Mouse (Mus musculus): ENCODE measurements at regions not wholly inside any gene's neighbourhood (a gene's known extent, or its start where the extent isn't known, plus 50 kb on each side); places are given as distances from the start of the nearest gene placed in this dataset.

DNA sequence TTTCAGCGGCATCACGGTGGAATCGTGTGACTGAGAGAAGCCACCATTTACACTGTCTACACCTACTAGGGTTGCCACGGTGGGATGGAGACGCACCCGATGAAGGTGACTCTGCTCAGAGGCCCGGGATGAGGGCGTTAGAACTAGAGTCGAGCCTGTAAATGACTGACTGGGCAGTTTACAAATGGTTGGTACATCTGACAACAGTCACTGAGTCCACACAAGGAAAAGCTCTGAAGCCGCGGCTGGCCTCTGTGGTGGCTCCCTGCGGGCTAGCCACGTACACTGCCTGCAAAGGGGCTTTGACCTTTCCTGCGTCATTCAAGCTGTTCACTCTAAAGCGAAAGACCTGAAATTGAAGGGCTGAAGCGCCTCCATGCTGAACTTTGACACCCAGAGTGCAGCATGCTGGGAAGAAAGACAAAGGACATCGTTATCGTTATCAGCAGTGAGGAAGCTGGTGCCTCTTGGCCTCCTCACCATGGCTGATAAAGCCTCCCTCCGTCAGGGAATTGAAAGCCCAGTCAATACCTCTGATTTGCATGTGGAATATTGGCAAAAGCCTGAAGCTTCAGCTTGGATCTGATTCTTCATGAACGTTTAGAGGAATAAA is 462.1 kb upstream of the Arglu1 start:
- H3K79me2 ChIP-seq (replicated peaks; ENCODE audit: control insufficient read depth, extremely low read depth, insufficient read depth, poor library complexity, severe bottlenecking) = no peaks in the 10 kb centered on the region

DNA sequence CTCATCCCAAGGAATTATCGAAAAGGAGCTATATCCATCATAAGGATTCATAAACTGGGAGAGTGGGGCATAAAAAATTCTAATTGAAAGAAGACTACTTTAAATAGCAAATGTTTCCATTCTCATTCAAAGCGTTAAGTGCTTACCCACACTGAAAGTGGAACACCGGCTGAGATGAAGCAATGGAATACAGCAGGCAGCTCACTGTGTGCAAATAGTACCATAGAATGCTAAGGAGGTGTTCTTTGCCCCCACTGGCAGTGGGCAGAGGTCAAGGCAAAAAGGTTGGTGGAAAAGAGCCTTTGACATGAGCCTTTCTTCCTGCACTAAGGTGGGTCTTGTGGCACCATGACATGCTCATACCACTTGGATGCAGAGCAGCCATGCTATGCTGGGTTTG is 454.0 kb upstream of the Arglu1 start:
- in situ Hi-C loops (cut with MboI; ENCODE audit: low pct_ligation_motif_present, low pct_unique_long_range_greater_than_20kb, low sequenced_read_pairs) = no loop called here
- Histone ChIP-seq H3K9me3 (replicated peaks; ENCODE audit: low read length) (peaks cover 79% of the 10 kb centered on the region), H3K9ac (ENCODE audit: insufficient read depth, low read depth) (no peak overlapping the region), H3K27ac (ENCODE audit: insufficient read depth, low read depth) (no peak overlapping the region), H3K4me2 (ENCODE audit: insufficient read depth, low read depth, poor library complexity, severe bottlenecking) (no peak overlapping the region), H3K79me2 (replicated peaks; ENCODE audit: control insufficient read depth, extremely low read depth, insufficient read depth, poor library complexity, severe bottlenecking) (no peaks in the 10 kb centered on the region), H3K36me3 (replicated peaks in 1 of 2; ENCODE audit: control insufficient read depth in 1 of 2, insufficient read depth in 1 of 2, low read length in 1 of 2) (no peaks in the 10 kb centered on the region), H3K4me1 (ENCODE audit: control insufficient read depth in 1 of 2, insufficient read depth in 2 of 2) (no peaks in the 10 kb centered on the region), H3K27me3 (replicated peaks) (no peaks in the 10 kb centered on the region), H3K4me3 (replicated peaks in 1 of 3; ENCODE audit: low read depth in 2 of 3, low read length in 2 of 3, poor library complexity in 1 of 3) (no peak overlapping the region)
- DNase-seq (ENCODE audit: extremely low read depth) = no peak
- dilution Hi-C loops (cut with MboI; ENCODE audit: extremely low pct_ligation_motif_present, extremely low pct_unique_long_range_greater_than_20kb, low sequenced_read_pairs) = no loop called here
- no peak for TF ChIP-seq USF2 (conservative IDR thresholded peaks at IDR 0.05; ENCODE audit: low read depth, low read length)

More for the DNA sequence above, 462.1 kb upstream of the Arglu1 start:
- in situ Hi-C loops (cut with MboI; ENCODE audit: low pct_ligation_motif_present, low pct_unique_long_range_greater_than_20kb, low sequenced_read_pairs) = no loop called here
- no peaks in the 10 kb centered on the region for H3K4me1 ChIP-seq (ENCODE audit: control insufficient read depth in 1 of 2, insufficient read depth in 2 of 2)
- no peak for DNase-seq (ENCODE audit: extremely low read depth)
- H3K9me3 ChIP-seq (replicated peaks; ENCODE audit: low read length) = peaks cover 71% of the 10 kb centered on the region
- H3K27me3 ChIP-seq (replicated peaks) = no peaks in the 10 kb centered on the region
- no peak overlapping the region for H3K4me3 ChIP-seq (replicated peaks in 1 of 3; ENCODE audit: low read depth in 2 of 3, low read length in 2 of 3, poor library complexity in 1 of 3)
- H3K4me2 ChIP-seq (ENCODE audit: insufficient read depth, low read depth, poor library complexity, severe bottlenecking) = no peak overlapping the region
- H3K36me3 ChIP-seq (replicated peaks in 1 of 2; ENCODE audit: control insufficient read depth in 1 of 2, insufficient read depth in 1 of 2, low read length in 1 of 2) = no peaks in the 10 kb centered on the region
- no peak for TF ChIP-seq CHD2 (IDR thresholded peaks at IDR 0.05; ENCODE audit: low read length)
- TF ChIP-seq ZC3H11A (IDR thresholded peaks at IDR 0.05; ENCODE audit: low read depth, low read length) = no peak
- no peak for TF ChIP-seq MAX (IDR thresholded peaks at IDR 0.05; ENCODE audit: low read length)
- no peak for TF ChIP-seq E2F4 (IDR thresholded peaks at IDR 0.05; ENCODE audit: insufficient replicate concordance, low read depth, low read length)
- no peak for TF ChIP-seq USF1 (IDR thresholded peaks at IDR 0.05; ENCODE audit: low read depth, low read length)
- TF ChIP-seq NELFE (IDR thresholded peaks at IDR 0.05; ENCODE audit: low read depth, low read length) = no peak
- no peak for TF ChIP-seq CTCF (conservative IDR thresholded peaks at IDR 0.05 in 1 of 2, IDR thresholded peaks at IDR 0.05 in 1 of 2; ENCODE audit: low read depth in 2 of 2, low read length in 2 of 2)
- no peak for TF ChIP-seq JUND (conservative IDR thresholded peaks at IDR 0.05; ENCODE audit: low read depth, low read length)
- TF ChIP-seq MEF2A (IDR thresholded peaks at IDR 0.05; ENCODE audit: borderline replicate concordance, low read depth, low read length) = no peak
- no peak for TF ChIP-seq SMC3 (IDR thresholded peaks at IDR 0.05; ENCODE audit: low read depth, low read length)
- no peak for TF ChIP-seq ETS1 (conservative IDR thresholded peaks at IDR 0.05; ENCODE audit: low read depth, low read length)
- no peak overlapping the region for H3K9ac ChIP-seq (ENCODE audit: insufficient read depth, low read depth)
- H3K27ac ChIP-seq (ENCODE audit: insufficient read depth, low read depth) = no peak overlapping the region
- dilution Hi-C loops (cut with MboI; ENCODE audit: extremely low pct_ligation_motif_present, extremely low pct_unique_long_range_greater_than_20kb, low sequenced_read_pairs) = no loop called here

DNA sequence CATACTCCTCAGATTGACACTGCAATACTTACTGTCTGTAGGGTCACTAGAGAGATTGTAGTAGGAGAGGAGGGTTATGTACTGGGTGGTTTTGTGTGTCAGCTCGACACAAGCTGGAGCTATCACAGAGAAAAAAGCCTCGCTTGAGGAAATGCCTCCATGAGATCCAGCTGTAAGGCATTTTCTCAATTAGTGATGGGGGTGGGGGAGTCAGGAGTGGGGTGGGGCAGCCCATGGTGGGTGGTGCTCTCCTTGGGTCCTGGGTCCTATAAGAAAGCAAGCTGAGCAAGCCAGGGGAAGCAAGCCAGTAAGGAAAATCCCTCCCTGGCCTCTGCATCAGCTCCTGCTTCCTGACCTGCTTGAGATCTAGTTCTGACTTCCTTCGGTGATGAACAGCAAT is 449.5 kb upstream of the Arglu1 start:
- dilution Hi-C loops (cut with MboI; ENCODE audit: extremely low pct_ligation_motif_present, extremely low pct_unique_long_range_greater_than_20kb, low sequenced_read_pairs) = no loop called here
- Histone ChIP-seq H3K79me2 (replicated peaks; ENCODE audit: control insufficient read depth, extremely low read depth, insufficient read depth, poor library complexity, severe bottlenecking) (no peaks in the 10 kb centered on the region), H3K9me3 (replicated peaks; ENCODE audit: low read length) (peaks cover 73% of the 10 kb centered on the region), H3K4me1 (ENCODE audit: control insufficient read depth in 1 of 2, insufficient read depth in 2 of 2) (no peaks in the 10 kb centered on the region), H3K4me3 (replicated peaks in 1 of 3; ENCODE audit: low read depth in 2 of 3, low read length in 2 of 3, poor library complexity in 1 of 3) (no peak overlapping the region), H3K9ac (ENCODE audit: insufficient read depth, low read depth) (no peak overlapping the region), H3K36me3 (replicated peaks in 1 of 2; ENCODE audit: control insufficient read depth in 1 of 2, insufficient read depth in 1 of 2, low read length in 1 of 2) (no peaks in the 10 kb centered on the region), H3K27me3 (replicated peaks) (no peaks in the 10 kb centered on the region), H3K4me2 (ENCODE audit: insufficient read depth, low read depth, poor library complexity, severe bottlenecking) (no peak overlapping the region), H3K27ac (ENCODE audit: insufficient read depth, low read depth) (no peak overlapping the region)
- DNase-seq (ENCODE audit: extremely low read depth) = no peak
- in situ Hi-C loops (cut with MboI; ENCODE audit: low pct_ligation_motif_present, low pct_unique_long_range_greater_than_20kb, low sequenced_read_pairs) = no loop called here
- TF ChIP-seq ETS1 (conservative IDR thresholded peaks at IDR 0.05; ENCODE audit: low read depth, low read length) = no peak
- no peak for TF ChIP-seq EP300 (IDR thresholded peaks at IDR 0.05; ENCODE audit: low read length)
- TF ChIP-seq CHD1 (IDR thresholded peaks at IDR 0.05; ENCODE audit: low read depth, low read length) = no peak
- TF ChIP-seq MAX (IDR thresholded peaks at IDR 0.05; ENCODE audit: low read length) = no peak
- TF ChIP-seq TCF12 (IDR thresholded peaks at IDR 0.05; ENCODE audit: low read depth, low read length) = no peak
- no peak for TF ChIP-seq PAX5 (IDR thresholded peaks at IDR 0.05; ENCODE audit: low read length)
- no peak for TF ChIP-seq ELF1 (IDR thresholded peaks at IDR 0.05; ENCODE audit: low read depth, low read length)
- TF ChIP-seq CTCF (conservative IDR thresholded peaks at IDR 0.05 in 1 of 2, IDR thresholded peaks at IDR 0.05 in 1 of 2; ENCODE audit: low read depth in 2 of 2, low read length in 2 of 2) = no peak
- no peak for TF ChIP-seq RAD21 (IDR thresholded peaks at IDR 0.05; ENCODE audit: low read depth, low read length)
- no peak for TF ChIP-seq KAT2A (IDR thresholded peaks at IDR 0.05; ENCODE audit: insufficient replicate concordance, low read length)
- no peak for TF ChIP-seq SIN3A (IDR thresholded peaks at IDR 0.05; ENCODE audit: low read length)
- no peak for TF ChIP-seq JUND (conservative IDR thresholded peaks at IDR 0.05; ENCODE audit: low read depth, low read length)
- no peak for TF ChIP-seq MAZ (IDR thresholded peaks at IDR 0.05; ENCODE audit: low read depth, low read length)
- TF ChIP-seq MXI1 (IDR thresholded peaks at IDR 0.05; ENCODE audit: low read depth, low read length) = no peak
- no peak for TF ChIP-seq MEF2A (IDR thresholded peaks at IDR 0.05; ENCODE audit: borderline replicate concordance, low read depth, low read length)
- TF ChIP-seq GABPA (IDR thresholded peaks at IDR 0.05; ENCODE audit: insufficient replicate concordance, low read depth, low read length) = no peak
- no peak for TF ChIP-seq UBTF (IDR thresholded peaks at IDR 0.05; ENCODE audit: low read depth, low read length)
- no peak for TF ChIP-seq MYC (IDR thresholded peaks at IDR 0.05; ENCODE audit: low read depth, low read length)
- no peak for TF ChIP-seq JUN (IDR thresholded peaks at IDR 0.05; ENCODE audit: insufficient read depth, low read depth, low read length)

Measured in CH12.LX (cell line).